8 mouse cellular contexts compared by ENCODE assay signal in genomic region chr7:117381188-117381981, GRCm38 (mm10). TPM values are rescaled to one million over a fixed set of nuclear protein-coding genes. Genes with fewer than 3 reads are reported as not detected.
A peak's percentile ranks its signal among the peaks of the same experiment; 100 is the strongest.
DNase-seq lines count a peak whose midpoint lies in the region; ATAC-seq and TF ChIP-seq lines count a peak whose summit lies in the region.

No protein-coding gene starts in this region.

- H3K4me2 ChIP-seq in hindbrain, embryonic 12.5 days (replicated peaks) = peak overlapping the region; percentile 84
- peak overlapping the region; percentile 85 for H3K4me2 ChIP-seq in liver, embryonic 13.5 days
- H3K4me2 ChIP-seq in neural tube, embryonic 12.5 days (replicated peaks) = peak overlapping the region; percentile 79

- no peak for ATAC-seq in erythroblast, adult 5-6 weeks (replicated peaks; ENCODE audit: low FRiP score, poor library complexity, severe bottlenecking)
- peak; percentile 28 for ATAC-seq in activated CD4-positive, CD25-positive, alpha-beta regulatory T cell, adult 4 months
- peak; percentile 74 for ATAC-seq in hindbrain, embryonic 12.5 days (ENCODE audit: low FRiP score)
- peak; percentile 56 for ATAC-seq in liver, embryonic 13.5 days (ENCODE audit: low read depth)
- peak; percentile 73 for ATAC-seq in neural tube, embryonic 12.5 days (ENCODE audit: low FRiP score, low read depth)

- H3K4me1 ChIP-seq in erythroblast, embryonic 14.5 days (ENCODE audit: control insufficient read depth) = peaks cover 20% of the 10 kb centered on the region
- peaks cover 9% of the 10 kb centered on the region for H3K4me1 ChIP-seq in embryonic fibroblast, embryonic 13.5 days (ENCODE audit: control insufficient read depth, insufficient read depth, low read length)
- H3K4me1 ChIP-seq in hindbrain, embryonic 12.5 days = peaks cover 19% of the 10 kb centered on the region; the same call in 1 of the 2 replicates
- peaks cover 33% of the 10 kb centered on the region for H3K4me1 ChIP-seq in liver, embryonic 13.5 days (replicated peaks)
- peaks cover 13% of the 10 kb centered on the region for H3K4me1 ChIP-seq in neural tube, embryonic 12.5 days

- H3K9me3 ChIP-seq in erythroblast, embryonic 14.5 days (ENCODE audit: control insufficient read depth, low read length) = no peaks in the 10 kb centered on the region
- no peaks in the 10 kb centered on the region for H3K9me3 ChIP-seq in hindbrain, embryonic 12.5 days (replicated peaks)
- no peaks in the 10 kb centered on the region for H3K9me3 ChIP-seq in liver, embryonic 13.5 days (replicated peaks)
- no peaks in the 10 kb centered on the region for H3K9me3 ChIP-seq in neural tube, embryonic 12.5 days

- peak overlapping the region; percentile 65 for H3K4me3 ChIP-seq in erythroblast, embryonic 14.5 days (replicated peaks)
- H3K4me3 ChIP-seq in embryonic fibroblast, embryonic 13.5 days (ENCODE audit: insufficient read depth, low read length) = peak overlapping the region; percentile 63
- H3K4me3 ChIP-seq in hindbrain, embryonic 12.5 days = peak overlapping the region; percentile 65
- H3K4me3 ChIP-seq in liver, embryonic 13.5 days (replicated peaks) = peak overlapping the region; percentile 70
- peak overlapping the region; percentile 78 for H3K4me3 ChIP-seq in neural tube, embryonic 12.5 days

- H3K27me3 ChIP-seq in erythroblast, embryonic 14.5 days (ENCODE audit: control insufficient read depth) = peaks cover 50% of the 10 kb centered on the region
- peaks cover 14% of the 10 kb centered on the region; the same call in 1 of the 2 replicates for H3K27me3 ChIP-seq in hindbrain, embryonic 12.5 days
- H3K27me3 ChIP-seq in liver, embryonic 13.5 days = peaks cover 55% of the 10 kb centered on the region
- H3K27me3 ChIP-seq in neural tube, embryonic 12.5 days (replicated peaks) = peaks cover 8% of the 10 kb centered on the region; the same call in 1 of the 2 replicates

- H3K27ac ChIP-seq in embryonic fibroblast, embryonic 13.5 days (ENCODE audit: insufficient read depth, low read length) = peak overlapping the region; percentile 34; the same call in 1 of the 2 replicates
- H3K27ac ChIP-seq in hindbrain, embryonic 12.5 days = peak overlapping the region; percentile 84
- H3K27ac ChIP-seq in liver, embryonic 13.5 days = no peak overlapping the region
- peak overlapping the region; percentile 46; the same call in 1 of the 2 replicates for H3K27ac ChIP-seq in neural tube, embryonic 12.5 days

- no peaks in the 10 kb centered on the region for H3K36me3 ChIP-seq in erythroblast, embryonic 14.5 days (ENCODE audit: control insufficient read depth)
- H3K36me3 ChIP-seq in hindbrain, embryonic 12.5 days = no peaks in the 10 kb centered on the region
- no peaks in the 10 kb centered on the region for H3K36me3 ChIP-seq in liver, embryonic 13.5 days
- no peaks in the 10 kb centered on the region for H3K36me3 ChIP-seq in neural tube, embryonic 12.5 days

- DNase-seq in liver, embryonic 13.5 days = no peak
- DNase-seq in thymus, postnatal 10 days (ENCODE audit: low spot score in 2 of 2) = peak; percentile 31 to 34

- no peak for TF ChIP-seq POLR2A in embryonic fibroblast, embryonic 13.5 days (IDR thresholded peaks at IDR 0.05; ENCODE audit: low read depth, low read length)

- no peak for TF ChIP-seq CTCF in embryonic fibroblast, embryonic 13.5 days (IDR thresholded peaks at IDR 0.05; ENCODE audit: borderline replicate concordance, insufficient read depth, low read length)

- H3K9ac ChIP-seq in hindbrain, embryonic 12.5 days = peak overlapping the region; percentile 79
- H3K9ac ChIP-seq in liver, embryonic 13.5 days = peak overlapping the region; percentile 72
- H3K9ac ChIP-seq in neural tube, embryonic 12.5 days = peak overlapping the region; percentile 90

- under 1% methylated on average over 61 of the region's 64 CpGs for WGBS in hindbrain, embryonic 12.5 days
- 1% methylated on average over 62 of the region's 64 CpGs for WGBS in liver, embryonic 13.5 days (ENCODE audit: insufficient replicate concordance)
- under 1% methylated on average over 64 of the region's 64 CpGs for WGBS in neural tube, embryonic 12.5 days

RNA-seq across cellular contexts. Expression of gene Xylt1, which starts 0.6 kb away (rescaled TPM):
- polyA plus RNA-seq in erythroblast, embryonic 14.5 days (2012) = 0.01 TPM in 1 of 2 replicates, not detected in the other
- total RNA-seq in erythroblast, adult 5-6 weeks (2015; ENCODE audit: low replicate concordance) = 4.8 and 5.0 TPM in 2 replicates
- total RNA-seq in erythroblast, adult 5-6 weeks (2017; ENCODE audit: low replicate concordance) = 3.0 and 3.6 TPM in 2 replicates
- polyA plus RNA-seq in activated CD4-positive, CD25-positive, alpha-beta regulatory T cell, adult 4 months (2017; shearing (Covaris generic)) = 1 to 10 TPM; 1.9 to 3.2 TPM
- 3.9 and 6.9 TPM in 2 replicates for polyA plus RNA-seq in embryonic fibroblast, embryonic 13.5 days (2011; ENCODE audit: insufficient read length, low read depth, missing spikeins)
- 2.4 and 3.6 TPM in 2 replicates for polyA plus RNA-seq in hindbrain, embryonic 12.5 days (2016; fragmentation: Nextera tagmentation; extraction: Ambion mirVana)
- 0.20 and 0.23 TPM in 2 replicates for polyA plus RNA-seq in liver, embryonic 13.5 days (2015; fragmentation: Nextera tagmentation; extraction: Ambion mirVana)
- polyA plus RNA-seq in neural tube, embryonic 12.5 days (2016; fragmentation: Nextera tagmentation; extraction: Ambion mirVana) = 2.0 and 2.8 TPM in 2 replicates
